Mouse (Mus musculus): ENCODE data around the gene Zfp831. TPM values are rescaled to one million over a fixed set of nuclear protein-coding genes. Genes with fewer than 3 reads are reported as not detected.
A peak's percentile ranks its signal among the peaks of the same experiment; 100 is the strongest.

Zfp831 gene
- polyA plus RNA-seq, 1 experiment from 2014 or later, result not detected

GRCm38 (mm10) chr2:174658229-174658844 is 15.0 kb downstream of the Zfp831 start:
- WGBS, result 81% methylated on average over 8 of the region's 8 CpGs
- Histone ChIP-seq H3K27ac (no peak overlapping the region), H3K4me3 (no peak overlapping the region), H3K27me3 (replicated peaks) (no peaks in the 10 kb centered on the region), H3K9me3 (no peaks in the 10 kb centered on the region), H3K4me2 (replicated peaks) (no peak overlapping the region), H3K9ac (no peak overlapping the region), H3K4me1 (0 out of 2 replicates have a peak, but pooled peaks cover 5% of the 10 kb centered on the region), H3K36me3 (no peaks in the 10 kb centered on the region)
- ATAC-seq (ENCODE audit: low FRiP score, low read depth), result no peak

- Histone ChIP-seq H3K36me3 (no peaks in the 10 kb centered on the region), H3K4me1 (0 out of 2 replicates have a peak, but pooled peaks cover 5% of the 10 kb centered on the region), H3K4me3 (no peak overlapping the region), H3K27ac (no peak overlapping the region), H3K9me3 (no peaks in the 10 kb centered on the region), H3K9ac (no peak overlapping the region), H3K4me2 (replicated peaks) (no peak overlapping the region), H3K27me3 (replicated peaks) (no peaks in the 10 kb centered on the region)
- ATAC-seq (ENCODE audit: low FRiP score, low read depth), result no peak
- WGBS, result 82% methylated on average over 4 of the region's 4 CpGs
These were observed 16.5 kb downstream of the Zfp831 start for GRCm38 (mm10) chr2:174659874-174660273.

GRCm38 (mm10) chr2:174660321-174660720 is 17.0 kb downstream of the Zfp831 start:
- ATAC-seq (ENCODE audit: low FRiP score, low read depth), result no peak
- H3K9ac ChIP-seq, result no peak overlapping the region
- H3K27ac ChIP-seq, result no peak overlapping the region
- H3K27me3 ChIP-seq (replicated peaks), result no peaks in the 10 kb centered on the region
- no peak overlapping the region for H3K4me2 ChIP-seq (replicated peaks)
- 0 out of 2 replicates have a peak, but pooled peaks cover 5% of the 10 kb centered on the region for H3K4me1 ChIP-seq
- no peak overlapping the region for H3K4me3 ChIP-seq
- WGBS, result 85% methylated on average over 9 of the region's 9 CpGs
- no peaks in the 10 kb centered on the region for H3K36me3 ChIP-seq
- H3K9me3 ChIP-seq, result no peaks in the 10 kb centered on the region

- Histone ChIP-seq H3K4me3 (no peak overlapping the region), H3K36me3 (no peaks in the 10 kb centered on the region), H3K27me3 (replicated peaks) (no peaks in the 10 kb centered on the region), H3K9me3 (no peaks in the 10 kb centered on the region), H3K9ac (no peak overlapping the region), H3K4me1 (0 out of 2 replicates have a peak, but pooled peaks cover 5% of the 10 kb centered on the region), H3K4me2 (replicated peaks) (no peak overlapping the region), H3K27ac (no peak overlapping the region)
- WGBS, result 43% methylated on average over 7 of the region's 7 CpGs
- no peak for ATAC-seq (ENCODE audit: low FRiP score, low read depth)
These were observed 18.3 kb downstream of the Zfp831 start for GRCm38 (mm10) chr2:174661436-174662171.

GRCm38 (mm10) chr2:174662593-174662992 is 19.3 kb downstream of the Zfp831 start:
- Histone ChIP-seq H3K4me1 (0 out of 2 replicates have a peak, but pooled peaks cover 5% of the 10 kb centered on the region), H3K36me3 (no peaks in the 10 kb centered on the region), H3K27ac (no peak overlapping the region), H3K4me2 (replicated peaks) (no peak overlapping the region), H3K4me3 (no peak overlapping the region), H3K9me3 (no peaks in the 10 kb centered on the region), H3K27me3 (replicated peaks) (no peaks in the 10 kb centered on the region), H3K9ac (no peak overlapping the region)
- ATAC-seq (ENCODE audit: low FRiP score, low read depth), result no peak
- WGBS, result 93% methylated on average over 1 of the region's 1 CpGs

- Histone ChIP-seq H3K27ac (no peak overlapping the region), H3K4me2 (replicated peaks) (no peak overlapping the region), H3K4me3 (no peak overlapping the region), H3K9me3 (no peaks in the 10 kb centered on the region), H3K9ac (no peak overlapping the region), H3K4me1 (0 out of 2 replicates have a peak, but pooled peaks cover 5% of the 10 kb centered on the region), H3K27me3 (replicated peaks) (no peaks in the 10 kb centered on the region), H3K36me3 (no peaks in the 10 kb centered on the region)
- ATAC-seq (ENCODE audit: low FRiP score, low read depth), result no peak
- 24% methylated on average over 5 of the region's 5 CpGs for WGBS
These were observed 22.1 kb downstream of the Zfp831 start for GRCm38 (mm10) chr2:174665404-174665803.

GRCm38 (mm10) chr2:174668806-174669205 is 25.5 kb downstream of the Zfp831 start:
- H3K9me3 ChIP-seq, result no peaks in the 10 kb centered on the region
- H3K27me3 ChIP-seq (replicated peaks), result no peaks in the 10 kb centered on the region
- no peak for ATAC-seq (ENCODE audit: low FRiP score, low read depth)
- WGBS, result 64% methylated on average over 3 of the region's 3 CpGs
- H3K27ac ChIP-seq, result no peak overlapping the region
- no peaks in the 10 kb centered on the region for H3K36me3 ChIP-seq
- peaks cover 11% of the 10 kb centered on the region for H3K4me1 ChIP-seq
- H3K9ac ChIP-seq, result no peak overlapping the region
- H3K4me3 ChIP-seq, result no peak overlapping the region
- no peak overlapping the region for H3K4me2 ChIP-seq (replicated peaks)

GRCm38 (mm10) chr2:174672506-174673190 is 29.3 kb downstream of the Zfp831 start:
- H3K9me3 ChIP-seq, result no peaks in the 10 kb centered on the region
- no peak overlapping the region for H3K9ac ChIP-seq
- no peak overlapping the region for H3K4me3 ChIP-seq
- WGBS, result 34% methylated on average over 11 of the region's 11 CpGs
- no peaks in the 10 kb centered on the region for H3K27me3 ChIP-seq (replicated peaks)
- no peak for ATAC-seq (ENCODE audit: low FRiP score, low read depth)
- peaks cover 11% of the 10 kb centered on the region for H3K4me1 ChIP-seq
- H3K27ac ChIP-seq, result no peak overlapping the region
- no peaks in the 10 kb centered on the region for H3K36me3 ChIP-seq
- peak overlapping the region; percentile 82 for H3K4me2 ChIP-seq (replicated peaks)

GRCm38 (mm10) chr2:174673592-174674286 is 30.4 kb downstream of the Zfp831 start:
- Histone ChIP-seq H3K27me3 (replicated peaks) (no peaks in the 10 kb centered on the region), H3K36me3 (no peaks in the 10 kb centered on the region), H3K4me1 (peaks cover 11% of the 10 kb centered on the region), H3K4me3 (peak overlapping the region; percentile 40), H3K27ac (no peak overlapping the region), H3K4me2 (replicated peaks) (peak overlapping the region; percentile 82), H3K9ac (peak overlapping the region; percentile 52), H3K9me3 (no peaks in the 10 kb centered on the region)
- peak; percentile 84 for ATAC-seq (ENCODE audit: low FRiP score, low read depth)
- WGBS, result under 1% methylated on average over 25 of the region's 25 CpGs

- H3K4me1 ChIP-seq, result peaks cover 11% of the 10 kb centered on the region
- peak; percentile 70 for ATAC-seq (ENCODE audit: low FRiP score, low read depth)
- no peaks in the 10 kb centered on the region for H3K36me3 ChIP-seq
- H3K27ac ChIP-seq, result no peak overlapping the region
- no peaks in the 10 kb centered on the region for H3K9me3 ChIP-seq
- H3K27me3 ChIP-seq (replicated peaks), result no peaks in the 10 kb centered on the region
- H3K4me3 ChIP-seq, result peak overlapping the region; percentile 40
- 1% methylated on average over 16 of the region's 16 CpGs for WGBS
- H3K9ac ChIP-seq, result peak overlapping the region; percentile 52
- H3K4me2 ChIP-seq (replicated peaks), result peak overlapping the region; percentile 82
These were observed 31.1 kb downstream of the Zfp831 start for GRCm38 (mm10) chr2:174674287-174675045.

- ATAC-seq (ENCODE audit: low FRiP score, low read depth), result 0 out of 2 replicates have a peak, but pooled peaks have one; percentile 16
- H3K9me3 ChIP-seq, result no peaks in the 10 kb centered on the region
- no peaks in the 10 kb centered on the region for H3K27me3 ChIP-seq (replicated peaks)
- H3K4me2 ChIP-seq (replicated peaks), result no peak overlapping the region
- H3K36me3 ChIP-seq, result no peaks in the 10 kb centered on the region
- peaks cover 11% of the 10 kb centered on the region for H3K4me1 ChIP-seq
- WGBS, result 18% methylated on average over 9 of the region's 9 CpGs
- H3K27ac ChIP-seq, result no peak overlapping the region
- no peak overlapping the region for H3K4me3 ChIP-seq
- no peak overlapping the region for H3K9ac ChIP-seq
These were observed 32.3 kb downstream of the Zfp831 start for GRCm38 (mm10) chr2:174675642-174676041.

Measured in neural tube, embryonic 12.5 days (tissue).